22 mouse cellular contexts compared by ENCODE assay signal in genomic region chr9:114621149-114621548, GRCm38 (mm10). TPM values are rescaled to one million over a fixed set of nuclear protein-coding genes. Genes with fewer than 3 reads are reported as not detected.
"Had no signal": no experiment of that assay in that cellular context is flagged by ENCODE, and none has a peak within 500 bp of the region (broad histone marks: within the 10 kb centered on the region; RNA-seq: fewer than 3 reads in every experiment).

No protein-coding gene starts in this region.

- H3K4me3 ChIP-seq: lung, embryonic 15.5 days; megakaryocyte, embryonic 14.5 days; midbrain, embryonic 13.5 days; midbrain, embryonic 15.5 days; neural tube, embryonic 12.5 days had no signal

- DNase-seq: lung, adult 2 months; lung, postnatal 14 days; lung, postnatal 36 days; retina, postnatal 1 day; right cerebral cortex, adult 18-20 months; right cerebral cortex, postnatal 25 days; right cerebral cortex, postnatal 4 days; spleen, adult 18-20 months; thymus, adult 18-20 months; thymus, postnatal 14 days; thymus, postnatal 36 days had no signal

- H3K4me2 ChIP-seq: lung, embryonic 15.5 days; midbrain, embryonic 11.5 days; midbrain, embryonic 13.5 days; midbrain, embryonic 15.5 days; neural tube, embryonic 12.5 days had no signal

- H3K9me3 ChIP-seq: lung, embryonic 15.5 days; megakaryocyte, embryonic 14.5 days; midbrain, embryonic 13.5 days; midbrain, embryonic 15.5 days; neural tube, embryonic 12.5 days had no signal

- ATAC-seq: lung, postnatal 0 days; midbrain, embryonic 13.5 days; midbrain, embryonic 15.5 days had no signal

- H3K27ac ChIP-seq: lung, embryonic 15.5 days; macrophage; midbrain, embryonic 13.5 days; midbrain, embryonic 15.5 days; neural tube, embryonic 12.5 days had no signal

- H3K9ac ChIP-seq: lung, embryonic 15.5 days; midbrain, embryonic 13.5 days; midbrain, embryonic 15.5 days; neural tube, embryonic 12.5 days had no signal

- H3K4me1 ChIP-seq: lung, embryonic 15.5 days; midbrain, embryonic 13.5 days; midbrain, embryonic 15.5 days; neural tube, embryonic 12.5 days had no signal

- H3K27me3 ChIP-seq: lung, embryonic 15.5 days; megakaryocyte, embryonic 14.5 days; midbrain, embryonic 13.5 days; midbrain, embryonic 15.5 days; neural tube, embryonic 12.5 days had no signal

RNA-seq across cellular contexts. Expression of gene Trim71, which starts 57.0 kb away (rescaled TPM):
- total RNA-seq: monocyte, adult 5-6 weeks; neutrophil, adult 5-6 weeks had no signal
- polyA plus RNA-seq: macrophage; small intestine, adult 2 months had no signal
